Mouse (Mus musculus): ENCODE measurements around the gene Dlx1. TPM values are rescaled to one million over a fixed set of nuclear protein-coding genes. Genes with fewer than 3 reads are reported as not detected.

Dlx1 gene
- total RNA-seq, 1 experiment from 2014 or later, result 0.12 TPM

GRCm38 (mm10) chr2:71526595-71527322 is 1.2 kb upstream of the Dlx1 start:
- ATAC-seq (ENCODE audit: extremely low read depth, insufficient number of reproducible peaks, low FRiP score, poor library complexity, severe bottlenecking), result no peak

- ATAC-seq (ENCODE audit: extremely low read depth, insufficient number of reproducible peaks, low FRiP score, poor library complexity, severe bottlenecking), result no peak
Measured at GRCm38 (mm10) chr2:71527323-71528013, 445 bp upstream of the Dlx1 start.

- ATAC-seq (ENCODE audit: extremely low read depth, insufficient number of reproducible peaks, low FRiP score, poor library complexity, severe bottlenecking), result no peak
Measured at GRCm38 (mm10) chr2:71528714-71529510, 999 bp downstream of the Dlx1 start.

- peak; percentile 42 for ATAC-seq (ENCODE audit: extremely low read depth, insufficient number of reproducible peaks, low FRiP score, poor library complexity, severe bottlenecking)
Measured at GRCm38 (mm10) chr2:71529511-71530351, 1.8 kb downstream of the Dlx1 start.

- no peak for ATAC-seq (ENCODE audit: extremely low read depth, insufficient number of reproducible peaks, low FRiP score, poor library complexity, severe bottlenecking)
Measured at GRCm38 (mm10) chr2:71530391-71531123, 2.6 kb downstream of the Dlx1 start.

GRCm38 (mm10) chr2:71531124-71531590 is 3.2 kb downstream of the Dlx1 start:
- ATAC-seq (ENCODE audit: extremely low read depth, insufficient number of reproducible peaks, low FRiP score, poor library complexity, severe bottlenecking), result no peak

GRCm38 (mm10) chr2:71531990-71532970 is 4.4 kb downstream of the Dlx1 start:
- no peak for ATAC-seq (ENCODE audit: extremely low read depth, insufficient number of reproducible peaks, low FRiP score, poor library complexity, severe bottlenecking)

- no peak for ATAC-seq (ENCODE audit: extremely low read depth, insufficient number of reproducible peaks, low FRiP score, poor library complexity, severe bottlenecking)
Measured at GRCm38 (mm10) chr2:71533094-71533493, 5.2 kb downstream of the Dlx1 start.

GRCm38 (mm10) chr2:71534242-71535052 is 6.5 kb downstream of the Dlx1 start:
- no peak for ATAC-seq (ENCODE audit: extremely low read depth, insufficient number of reproducible peaks, low FRiP score, poor library complexity, severe bottlenecking)

GRCm38 (mm10) chr2:71540611-71541417 is 12.9 kb downstream of the Dlx1 start:
- ATAC-seq (ENCODE audit: extremely low read depth, insufficient number of reproducible peaks, low FRiP score, poor library complexity, severe bottlenecking), result no peak

- no peak for ATAC-seq (ENCODE audit: extremely low read depth, insufficient number of reproducible peaks, low FRiP score, poor library complexity, severe bottlenecking)
Measured at GRCm38 (mm10) chr2:71541418-71542226, 13.7 kb downstream of the Dlx1 start.

- no peak for ATAC-seq (ENCODE audit: extremely low read depth, insufficient number of reproducible peaks, low FRiP score, poor library complexity, severe bottlenecking)
Measured at GRCm38 (mm10) chr2:71542227-71542815, 14.4 kb downstream of the Dlx1 start.

- no peak for ATAC-seq (ENCODE audit: extremely low read depth, insufficient number of reproducible peaks, low FRiP score, poor library complexity, severe bottlenecking)
Measured at GRCm38 (mm10) chr2:71542816-71543301, 14.9 kb downstream of the Dlx1 start.

- no peak for ATAC-seq (ENCODE audit: extremely low read depth, insufficient number of reproducible peaks, low FRiP score, poor library complexity, severe bottlenecking)
Measured at GRCm38 (mm10) chr2:71543531-71543930, 15.6 kb downstream of the Dlx1 start.
